Mouse (Mus musculus) liver, postnatal 0 days (tissue): ENCODE data around the gene Srxn1.

ENCODE experiments used
- CTCF ChIP-seq: sonication (generic); IDR thresholded peaks from 2 replicates; pipeline ENCODE4 v1.5.1; 2016; ENCODE audit warnings: antibody characterized with exemption, low read depth
- EP300 ChIP-seq: IDR thresholded peaks from 2 replicates; pipeline ENCODE4 v1.6.1; 2016; ENCODE audit warnings: antibody characterized with exemption, low read depth, mild to moderate bottlenecking

DNA sequence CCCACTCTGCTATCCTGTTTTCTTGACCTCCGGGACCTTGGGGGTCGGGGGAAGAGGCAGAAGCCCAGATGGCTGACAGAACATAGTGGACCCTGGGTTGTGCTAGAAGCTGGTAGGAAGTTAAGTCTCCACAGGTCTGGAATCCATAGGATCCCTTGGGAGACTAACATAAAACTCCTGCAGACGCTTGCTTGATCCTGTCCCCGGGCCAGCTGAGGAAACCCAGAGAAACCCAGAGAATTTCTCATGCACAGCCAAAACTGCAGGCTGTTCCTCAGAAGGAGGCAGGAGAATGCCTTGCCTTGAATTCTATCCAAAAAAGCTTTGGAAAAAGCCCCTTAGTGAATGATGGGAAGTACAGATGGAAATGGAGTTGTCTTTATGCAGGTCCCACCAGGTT is 21.9 kb upstream of the Srxn1 start:
- TF ChIP-seq CTCF (no peak), EP300 (no peak)
